In the genomic region with DNA sequence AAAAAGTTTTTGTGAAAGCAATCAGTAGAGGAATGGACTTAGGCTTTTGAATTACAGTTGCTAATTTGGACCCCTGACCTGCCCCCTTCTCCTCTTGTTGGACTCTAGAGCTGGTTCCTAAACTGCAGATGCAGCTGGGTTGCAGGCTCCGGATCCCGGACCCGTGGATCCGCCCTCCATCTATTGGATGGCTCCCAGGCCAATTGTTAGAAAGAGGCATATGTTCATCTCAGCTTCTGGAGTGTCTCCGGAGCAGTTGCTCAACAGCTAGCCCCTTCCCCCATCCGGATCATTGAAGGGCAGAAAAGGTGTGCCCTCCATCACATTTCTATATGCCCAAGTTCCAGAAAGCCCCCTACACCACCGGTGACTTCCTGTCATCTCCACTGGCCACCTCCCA, we compare ENCODE assay signal across 9 mouse cellular contexts. TPM values are rescaled to one million over a fixed set of nuclear protein-coding genes. Genes with fewer than 3 reads are reported as not detected.
DNase-seq lines count a peak whose midpoint lies in the region; ATAC-seq and TF ChIP-seq lines count a peak whose summit lies in the region.
"Had no signal": no experiment of that assay in that cellular context is flagged by ENCODE, and none has a peak within 500 bp of the region (broad histone marks: within the 10 kb centered on the region; RNA-seq: fewer than 3 reads in every experiment).

No protein-coding gene starts in this region.

- no peak for DNase-seq in heart, adult 2 months
- peak; percentile 19 to 33 for DNase-seq in adrenal gland, postnatal 36 days
- DNase-seq in layer of hippocampus, adult 9-11 months, result peak; percentile 8
- no peak for DNase-seq in thymus, postnatal 0 days (ENCODE audit: low spot score)
- no peak for DNase-seq in gastrocnemius, adult 8-10 months (ENCODE audit: low spot score in 2 of 2)

- H3K79me2 ChIP-seq in heart, adult 2 months (replicated peaks; ENCODE audit: control insufficient read depth, insufficient read depth, low read length), result no peaks in the 10 kb centered on the region

- TF ChIP-seq CTCF in heart, adult 2 months (IDR thresholded peaks at IDR 0.05), result no peak

- H3K27me3 ChIP-seq in heart, embryonic 13.5 days (replicated peaks), result peaks cover 58% of the 10 kb centered on the region
- H3K27me3 ChIP-seq in heart, adult 2 months (ENCODE audit: control insufficient read depth, insufficient read depth, low read length), result peaks cover 3% of the 10 kb centered on the region; the same call in 1 of the 2 replicates
- H3K27me3 ChIP-seq in forebrain, embryonic 12.5 days, result peaks cover 57% of the 10 kb centered on the region
- H3K27me3 ChIP-seq in midbrain, embryonic 12.5 days, result peaks cover 54% of the 10 kb centered on the region

- WGBS in heart, embryonic 13.5 days, result 15% methylated on average over 7 of the region's 7 CpGs
- WGBS in heart, adult 2 months, result 21% methylated on average over 7 of the region's 7 CpGs
- WGBS in forebrain, embryonic 12.5 days, result 21% methylated on average over 7 of the region's 7 CpGs
- 31% methylated on average over 7 of the region's 7 CpGs for WGBS in midbrain, embryonic 12.5 days

- intact Hi-C loops in heart, adult 2 months (cut with DNase I), result loop anchor here (10.0 kb wide), 1 partner anchor 111 kb away; no protein-coding TSS in a partner anchor

- no peak for ATAC-seq in heart, embryonic 13.5 days (ENCODE audit: extremely low read depth, insufficient number of reproducible peaks, low FRiP score, low TSS enrichment)
- ATAC-seq in forebrain, embryonic 12.5 days (ENCODE audit: low FRiP score), result no peak
- no peak for ATAC-seq in midbrain, embryonic 12.5 days (ENCODE audit: low FRiP score, low read depth)

- H3K27ac ChIP-seq in heart, embryonic 13.5 days (replicated peaks), result 0 out of 2 replicates have a peak overlapping the region, but pooled peaks have one; percentile 15
- no peak overlapping the region for H3K27ac ChIP-seq in heart, adult 2 months
- H3K27ac ChIP-seq in forebrain, embryonic 12.5 days, result no peak overlapping the region
- H3K27ac ChIP-seq in midbrain, embryonic 12.5 days (replicated peaks), result no peak overlapping the region
- H3K27ac ChIP-seq: macrophage had no signal

- H3K36me3 ChIP-seq in heart, embryonic 13.5 days, result no peaks in the 10 kb centered on the region
- no peaks in the 10 kb centered on the region for H3K36me3 ChIP-seq in heart, adult 2 months (ENCODE audit: control insufficient read depth, insufficient read depth, low read length)
- H3K36me3 ChIP-seq in forebrain, embryonic 12.5 days (replicated peaks), result no peaks in the 10 kb centered on the region
- H3K36me3 ChIP-seq in midbrain, embryonic 12.5 days, result no peaks in the 10 kb centered on the region

- 0 out of 2 replicates have a peak overlapping the region, but pooled peaks have one; percentile 28 for H3K9ac ChIP-seq in heart, embryonic 13.5 days
- no peak overlapping the region for H3K9ac ChIP-seq in heart, adult 2 months (ENCODE audit: low read depth, low read length)
- no peak overlapping the region for H3K9ac ChIP-seq in forebrain, embryonic 12.5 days
- H3K9ac ChIP-seq in midbrain, embryonic 12.5 days (replicated peaks), result no peak overlapping the region

- H3K4me3 ChIP-seq in heart, embryonic 13.5 days, result peak overlapping the region; percentile 67
- no peak overlapping the region for H3K4me3 ChIP-seq in heart, adult 2 months
- peak overlapping the region; percentile 14; the same call in 1 of the 2 replicates for H3K4me3 ChIP-seq in forebrain, embryonic 12.5 days (replicated peaks)
- H3K4me3 ChIP-seq in midbrain, embryonic 12.5 days, result no peak overlapping the region

- TF ChIP-seq EP300 in heart, adult 2 months (IDR thresholded peaks at IDR 0.05; ENCODE audit: insufficient read depth, low read depth, low read length), result no peak

- peak overlapping the region; percentile 77 for H3K4me2 ChIP-seq in heart, embryonic 13.5 days
- H3K4me2 ChIP-seq in forebrain, embryonic 12.5 days, result peak overlapping the region; percentile 44
- peak overlapping the region; percentile 43 for H3K4me2 ChIP-seq in midbrain, embryonic 12.5 days (replicated peaks)

- no peaks in the 10 kb centered on the region for H3K9me3 ChIP-seq in heart, embryonic 13.5 days
- no peaks in the 10 kb centered on the region for H3K9me3 ChIP-seq in forebrain, embryonic 12.5 days
- no peaks in the 10 kb centered on the region for H3K9me3 ChIP-seq in midbrain, embryonic 12.5 days

- H3K4me1 ChIP-seq in heart, embryonic 13.5 days, result 0 out of 2 replicates have a peak, but pooled peaks cover 4% of the 10 kb centered on the region
- peaks cover 2% of the 10 kb centered on the region; the same call in 1 of the 2 replicates for H3K4me1 ChIP-seq in heart, adult 2 months (ENCODE audit: control insufficient read depth, insufficient read depth, low read length)
- H3K4me1 ChIP-seq in forebrain, embryonic 12.5 days, result 0 out of 2 replicates have a peak, but pooled peaks cover 9% of the 10 kb centered on the region
- H3K4me1 ChIP-seq in midbrain, embryonic 12.5 days, result peaks cover 4% of the 10 kb centered on the region; the same call in 1 of the 2 replicates

- TF ChIP-seq POLR2A in heart, adult 2 months (IDR thresholded peaks at IDR 0.05; ENCODE audit: insufficient read depth, low read depth, low read length), result no peak

RNA-seq across cellular contexts. Expression of a gene that starts 1.9 kb away (rescaled TPM):
- 644 and 701 TPM in 2 replicates for polyA plus RNA-seq in heart, embryonic 13.5 days (2015; fragmentation: Nextera tagmentation; extraction: Ambion mirVana)
- total RNA-seq in heart, adult 2 months (2021), result 1 to 10 TPM in 1 of 2 experiments, under 1 TPM in 1; 0.93 to 1.0 TPM
- polyA plus RNA-seq in heart, adult 2 months (2012; rRNA removed), result 3.5 and 5.2 TPM in 2 replicates
- total RNA-seq in adrenal gland, postnatal 36 days (2021), result 10 to 100 TPM in 1 of 2 experiments, under 1 TPM in 1; 0.92 to 22.8 TPM
- polyA plus RNA-seq in forebrain, embryonic 12.5 days (2016; fragmentation: Nextera tagmentation; extraction: Ambion mirVana), result 9.8 and 10.4 TPM in 2 replicates
- 5.3 and 7.9 TPM in 2 replicates for polyA plus RNA-seq in midbrain, embryonic 12.5 days (2016; fragmentation: Nextera tagmentation; extraction: Ambion mirVana)
- polyA plus RNA-seq in thymus, postnatal 0 days (2015; fragmentation: Nextera tagmentation; extraction: Ambion mirVana), result 1.3 and 1.4 TPM in 2 replicates
- total RNA-seq in gastrocnemius, adult 8-10 months (2022), result 1 to 10 TPM in 1 of 4 experiments, under 1 TPM in 2, not detected in 1; 0.46 to 1.5 (median 0.85) TPM
- polyA plus RNA-seq: macrophage had no signal

Comparison
In these comparisons a context has a peak if more than half of its experiments do, and no peak if none do; other contexts are left out.
1. H3K4me3 ChIP-seq: peak in heart, embryonic 13.5 days (single experiment) and forebrain, embryonic 12.5 days (single experiment); none in heart, adult 2 months (single experiment) and midbrain, embryonic 12.5 days (single experiment).
2. RNA of a gene that starts 1.9 kb away (polyA plus RNA-seq): 644 to 701 TPM in heart, embryonic 13.5 days; 9.8 to 10.4 TPM in forebrain, embryonic 12.5 days, 5.3 to 7.9 TPM in midbrain, embryonic 12.5 days, 3.5 to 5.2 TPM in heart, adult 2 months and 1.3 to 1.4 TPM in thymus, postnatal 0 days; every median in the first group is over 10 times any median in the second.
3. DNase-seq: peak in adrenal gland, postnatal 36 days (2 of 2) and layer of hippocampus, adult 9-11 months (single experiment); none in heart, adult 2 months (0 of 2), thymus, postnatal 0 days (single experiment) and gastrocnemius, adult 8-10 months (0 of 2).
4. Peak in every context shown above with its lines, with median percentiles within 50 percentile points of each other: H3K4me2 ChIP-seq.